Mouse (Mus musculus) heart, embryonic 11.5 days (tissue): ENCODE results near the gene Pcgf1. TPM values are rescaled to one million over a fixed set of nuclear protein-coding genes. Genes with fewer than 3 reads are reported as not detected.

Source experiments
- ATAC-seq: fragments of 200-750 bp; cut with Nextera tagmentation; replicated peaks from 2 replicates; pipeline ENCODE4 v1.8.0; 2017; ENCODE audit warnings: moderate library complexity; ENCODE audit not compliant: insufficient number of reproducible peaks, low FRiP score, low TSS enrichment
- H3K27ac ChIP-seq: fragments of 300-500 bp; sonication (generic); 2 replicates; pipeline ENCODE4 v1.5.1; 2014; ENCODE audit warnings: mild to moderate bottlenecking, low read depth, low read length
- H3K27me3 ChIP-seq: fragments of 300-500 bp; sonication (generic); 2 replicates; pipeline ENCODE4 v1.6.1; 2014; ENCODE audit warnings: mild to moderate bottlenecking, low read length, mixed read lengths; ENCODE audit not compliant: control insufficient read depth, insufficient read depth
- H3K36me3 ChIP-seq: fragments of 300-500 bp; sonication (generic); 2 replicates; pipeline ENCODE4 v1.6.1; 2014; ENCODE audit warnings: mild to moderate bottlenecking, low read length, moderate library complexity, mixed read lengths; ENCODE audit not compliant: control insufficient read depth, insufficient read depth
- H3K4me1 ChIP-seq: fragments of 300-500 bp; sonication (generic); 2 replicates; pipeline ENCODE4 v1.6.1; 2014; ENCODE audit warnings: low read length; ENCODE audit not compliant: control insufficient read depth, insufficient read depth
- H3K4me2 ChIP-seq: fragments of 300-500 bp; sonication (generic); 2 replicates; pipeline ENCODE4 v1.6.1; 2014; ENCODE audit warnings: mild to moderate bottlenecking, moderate library complexity
- H3K4me3 ChIP-seq: fragments of 300-500 bp; sonication (generic); 2 replicates; pipeline ENCODE4 v1.5.1; 2014; ENCODE audit warnings: low read depth, low read length
- H3K9ac ChIP-seq: fragments of 300-500 bp; sonication (generic); 2 replicates; pipeline ENCODE4 v1.6.1; 2014; ENCODE audit warnings: mild to moderate bottlenecking, low read depth, low read length, moderate library complexity
- H3K9me3 ChIP-seq: fragments of 300-500 bp; sonication (generic); replicated peaks from 2 replicates; pipeline ENCODE4 v1.6.1; 2016; ENCODE audit warnings: low read length; ENCODE audit not compliant: control insufficient read depth
- WGBS: fragments of 180-500 bp; shearing (Covaris S2); extraction: QIAGEN DNeasy Blood & Tissue Kit; methylation state at CpG from one replicate; pipeline ENCODE4 v1.1.7; 2014; ENCODE audit not compliant: insufficient replicate concordance; 5-methylcytosine and 5-hydroxymethylcytosine counted together
- polyA plus RNA-seq: library from polyadenylated mRNA; unstranded; fragments of >200 nt; fragmentation: Nextera tagmentation; extraction: Ambion mirVana; gene quantifications from 2 replicates; pipeline ENCODE4 v1.2.1, GENCODE M21; 2014

The Pcgf1 gene
- polyA plus RNA-seq, 1 experiment from 2014 or later: 15.1 TPM

- Histone ChIP-seq H3K27ac (peak within 1 kb of the TSS; percentile 83), H3K4me1 (peaks cover 19% of the 10 kb centered on the region), H3K4me3 (peak within 1 kb of the TSS; percentile 96), H3K27me3 (peaks cover 6% of the 10 kb centered on the region), H3K9me3 (no peaks in the 10 kb centered on the region), H3K9ac (peak within 1 kb of the TSS; percentile 97), H3K4me2 (peak within 1 kb of the TSS; percentile 81), H3K36me3 (peaks cover 7% of the 10 kb centered on the region; the same call in 1 of the 2 replicates)
- peak; percentile 27 for ATAC-seq
- WGBS: under 1% methylated on average over 50 of the region's 50 CpGs
Measured at GRCm38 (mm10) chr6:83054871-83055431, 22.7 kb upstream of the Pcgf1 start, which contains the start of gene Htra2. Gene Htra2 (minus strand): TSS chr6:83055273.

GRCm38 (mm10) chr6:83057790-83058189 lies 19.9 kb upstream of the Pcgf1 start, which contains the start of gene Dqx1:
Gene Dqx1 (plus strand): TSS chr6:83057844.
- no peak within 1 kb of the TSS for H3K4me3 ChIP-seq
- WGBS: 61% methylated on average over 3 of the region's 3 CpGs
- H3K9me3 ChIP-seq: no peaks in the 10 kb centered on the region
- H3K4me1 ChIP-seq: peaks cover 15% of the 10 kb centered on the region
- no peak within 1 kb of the TSS for H3K9ac ChIP-seq
- H3K27me3 ChIP-seq: peaks cover 26% of the 10 kb centered on the region
- peaks cover 4% of the 10 kb centered on the region; the same call in 1 of the 2 replicates for H3K36me3 ChIP-seq
- no peak for ATAC-seq
- no peak within 1 kb of the TSS for H3K27ac ChIP-seq
- H3K4me2 ChIP-seq: no peak within 1 kb of the TSS

GRCm38 (mm10) chr6:83058725-83059124 lies 18.9 kb upstream of the Pcgf1 start:
- 87% methylated on average over 2 of the region's 2 CpGs for WGBS
- Histone ChIP-seq H3K27me3 (peaks cover 36% of the 10 kb centered on the region), H3K4me3 (no peak overlapping the region), H3K9me3 (no peaks in the 10 kb centered on the region), H3K27ac (no peak overlapping the region), H3K36me3 (peaks cover 4% of the 10 kb centered on the region; the same call in 1 of the 2 replicates), H3K4me2 (no peak overlapping the region), H3K4me1 (peaks cover 10% of the 10 kb centered on the region), H3K9ac (no peak overlapping the region)
- no peak for ATAC-seq

- Histone ChIP-seq H3K4me2 (no peak overlapping the region), H3K4me3 (no peak overlapping the region), H3K9ac (no peak overlapping the region), H3K36me3 (no peaks in the 10 kb centered on the region), H3K9me3 (no peaks in the 10 kb centered on the region), H3K27ac (no peak overlapping the region), H3K4me1 (peaks cover 15% of the 10 kb centered on the region), H3K27me3 (peaks cover 98% of the 10 kb centered on the region)
- 34% methylated on average over 8 of the region's 8 CpGs for WGBS
- ATAC-seq: no peak
Measured at GRCm38 (mm10) chr6:83065995-83066394, 11.7 kb upstream of the Pcgf1 start.

- ATAC-seq: no peak
- H3K9ac ChIP-seq: no peak overlapping the region
- 22% methylated on average over 6 of the region's 6 CpGs for WGBS
- no peaks in the 10 kb centered on the region for H3K9me3 ChIP-seq
- H3K4me2 ChIP-seq: no peak overlapping the region
- no peak overlapping the region for H3K27ac ChIP-seq
- H3K36me3 ChIP-seq: no peaks in the 10 kb centered on the region
- peaks cover 98% of the 10 kb centered on the region for H3K27me3 ChIP-seq
- no peak overlapping the region for H3K4me3 ChIP-seq
- peaks cover 15% of the 10 kb centered on the region for H3K4me1 ChIP-seq
Measured at GRCm38 (mm10) chr6:83066441-83066840, 11.2 kb upstream of the Pcgf1 start.

GRCm38 (mm10) chr6:83068221-83068620 lies 9.4 kb upstream of the Pcgf1 start:
- no peak overlapping the region for H3K9ac ChIP-seq
- H3K4me2 ChIP-seq: peak overlapping the region; percentile 56; the same call in 1 of the 2 replicates

GRCm38 (mm10) chr6:83068706-83069487 lies 8.8 kb upstream of the Pcgf1 start:
- Histone ChIP-seq H3K27me3 (peaks cover 97% of the 10 kb centered on the region), H3K4me3 (peak overlapping the region; percentile 27), H3K4me1 (peaks cover 15% of the 10 kb centered on the region), H3K27ac (no peak overlapping the region), H3K4me2 (peak overlapping the region; percentile 56), H3K9me3 (no peaks in the 10 kb centered on the region), H3K36me3 (no peaks in the 10 kb centered on the region), H3K9ac (no peak overlapping the region)
- no peak for ATAC-seq
- WGBS: under 1% methylated on average over 80 of the region's 81 CpGs

More at GRCm38 (mm10) chr6:83068221-83068620, 9.4 kb upstream of the Pcgf1 start:
- H3K27me3 ChIP-seq: peaks cover 98% of the 10 kb centered on the region
- 2% methylated on average over 8 of the region's 8 CpGs for WGBS
- no peaks in the 10 kb centered on the region for H3K9me3 ChIP-seq
- peak overlapping the region; percentile 27 for H3K4me3 ChIP-seq
- no peaks in the 10 kb centered on the region for H3K36me3 ChIP-seq
- ATAC-seq: no peak
- H3K4me1 ChIP-seq: peaks cover 15% of the 10 kb centered on the region
- no peak overlapping the region for H3K27ac ChIP-seq

GRCm38 (mm10) chr6:83069488-83070246 lies 8.0 kb upstream of the Pcgf1 start:
- Histone ChIP-seq H3K9me3 (no peaks in the 10 kb centered on the region), H3K27me3 (peaks cover 97% of the 10 kb centered on the region), H3K4me2 (peak overlapping the region; percentile 48), H3K4me3 (peak overlapping the region; percentile 27), H3K4me1 (peaks cover 15% of the 10 kb centered on the region), H3K9ac (no peak overlapping the region), H3K36me3 (no peaks in the 10 kb centered on the region), H3K27ac (no peak overlapping the region)
- ATAC-seq: 0 out of 2 replicates have a peak, but pooled peaks have one; percentile 27
- WGBS: under 1% methylated on average over 55 of the region's 69 CpGs
